In genomic region chr4:138325466-138326076, GRCm38 (mm10) we compare ENCODE assay signal across 8 mouse cellular contexts. TPM values are rescaled to one million over a fixed set of nuclear protein-coding genes. Genes with fewer than 3 reads are reported as not detected.
DNase-seq lines count a peak whose midpoint lies in the region; ATAC-seq lines count a peak whose summit lies in the region.

No protein-coding gene starts in this region.

- H3K9ac ChIP-seq in heart, embryonic 14.5 days (ENCODE audit: low read length): peak overlapping the region; percentile 91
- peak overlapping the region; percentile 96 for H3K9ac ChIP-seq in liver, embryonic 13.5 days
- peak overlapping the region; percentile 92 for H3K9ac ChIP-seq in stomach, embryonic 15.5 days

- no peaks in the 10 kb centered on the region for H3K9me3 ChIP-seq in heart, embryonic 14.5 days (ENCODE audit: control insufficient read depth, low read length)
- H3K9me3 ChIP-seq in liver, embryonic 13.5 days (replicated peaks): no peaks in the 10 kb centered on the region
- H3K9me3 ChIP-seq in stomach, embryonic 15.5 days: no peaks in the 10 kb centered on the region

- DNase-seq in CD8-positive naive resting alpha-beta T cell, adult 2 months (ENCODE audit: low read depth in 2 of 2, low spot score in 2 of 2): peak; percentile 87 to 94
- DNase-seq in c-Kit-negative CD71-positive TER-119-positive erythroid progenitor cells, embryonic 14.5 days (ENCODE audit: low read depth, low spot score): peak; percentile 86
- DNase-seq in fibroblast of lung, adult 2 months (ENCODE audit: low read depth): peak; percentile 76
- DNase-seq in kidney, postnatal 14 days: peak; percentile 98
- DNase-seq in liver, embryonic 13.5 days: peak; percentile 94
- peak; percentile 88 for DNase-seq in neural tube, embryonic 10.5 days (ENCODE audit: extremely low spot score, low spot score)

- ATAC-seq in heart, embryonic 14.5 days (ENCODE audit: insufficient number of reproducible peaks, insufficient read depth, low FRiP score, low read depth): peak; percentile 93
- peak; percentile 93 for ATAC-seq in liver, embryonic 13.5 days (ENCODE audit: low read depth)
- ATAC-seq in stomach, embryonic 15.5 days (ENCODE audit: insufficient read depth, low FRiP score, low read depth): peak; percentile 91

- WGBS in heart, embryonic 14.5 days: 1% methylated on average over 44 of the region's 45 CpGs
- under 1% methylated on average over 45 of the region's 45 CpGs for WGBS in liver, embryonic 13.5 days (ENCODE audit: insufficient replicate concordance)
- WGBS in stomach, embryonic 15.5 days: under 1% methylated on average over 45 of the region's 45 CpGs

- H3K4me1 ChIP-seq in heart, embryonic 14.5 days (ENCODE audit: control insufficient read depth in 2 of 2, insufficient read depth in 2 of 2, low read length in 2 of 2): peaks cover 15 to 49% of the 10 kb centered on the region in 2 experiments
- H3K4me1 ChIP-seq in liver, embryonic 13.5 days (replicated peaks): peaks cover 38% of the 10 kb centered on the region
- peaks cover 20% of the 10 kb centered on the region for H3K4me1 ChIP-seq in stomach, embryonic 15.5 days

- H3K27me3 ChIP-seq in heart, embryonic 14.5 days (ENCODE audit: control insufficient read depth, insufficient read depth, low read length): peaks cover 1% of the 10 kb centered on the region; the same call in 1 of the 2 replicates
- peaks cover 5% of the 10 kb centered on the region; the same call in 1 of the 2 replicates for H3K27me3 ChIP-seq in liver, embryonic 13.5 days
- H3K27me3 ChIP-seq in stomach, embryonic 15.5 days (replicated peaks): no peaks in the 10 kb centered on the region

- peaks cover 2% of the 10 kb centered on the region for H3K36me3 ChIP-seq in heart, embryonic 14.5 days (ENCODE audit: control insufficient read depth, insufficient read depth, low read length)
- no peaks in the 10 kb centered on the region for H3K36me3 ChIP-seq in liver, embryonic 13.5 days
- H3K36me3 ChIP-seq in stomach, embryonic 15.5 days: no peaks in the 10 kb centered on the region

- peak overlapping the region; percentile 62 for H3K4me2 ChIP-seq in heart, embryonic 14.5 days (ENCODE audit: low read length)
- peak overlapping the region; percentile 90 for H3K4me2 ChIP-seq in liver, embryonic 13.5 days
- H3K4me2 ChIP-seq in stomach, embryonic 15.5 days: peak overlapping the region; percentile 69

- H3K27ac ChIP-seq in heart, embryonic 14.5 days (replicated peaks in 1 of 2; ENCODE audit: control insufficient read depth in 1 of 2, insufficient read depth in 1 of 2, low read depth in 2 of 2, low read length in 2 of 2): peak overlapping the region; percentile 95 to 96
- peak overlapping the region; percentile 98 for H3K27ac ChIP-seq in liver, embryonic 13.5 days
- peak overlapping the region; percentile 98 for H3K27ac ChIP-seq in stomach, embryonic 15.5 days

- peak overlapping the region; percentile 68 to 83 for H3K4me3 ChIP-seq in heart, embryonic 14.5 days (ENCODE audit: control insufficient read depth in 1 of 2, insufficient read depth in 1 of 2, low read depth in 1 of 2, low read length in 2 of 2)
- peak overlapping the region; percentile 93 for H3K4me3 ChIP-seq in liver, embryonic 13.5 days (replicated peaks)
- H3K4me3 ChIP-seq in stomach, embryonic 15.5 days (replicated peaks): peak overlapping the region; percentile 92

RNA-seq across cellular contexts. Expression of gene Pink1, which starts 0.5 kb away (rescaled TPM):
- polyA plus RNA-seq in heart, embryonic 14.5 days (2014; fragmentation: Nextera tagmentation; extraction: Ambion mirVana): 43.2 and 50.9 TPM in 2 replicates
- polyA plus RNA-seq in liver, embryonic 13.5 days (2015; fragmentation: Nextera tagmentation; extraction: Ambion mirVana): 25.7 and 26.7 TPM in 2 replicates
- 41.4 and 43.8 TPM in 2 replicates for polyA plus RNA-seq in stomach, embryonic 15.5 days (2015; fragmentation: Nextera tagmentation; extraction: Ambion mirVana)

RNA-seq across cellular contexts. Expression of gene Ddost, which starts 21.0 kb away (rescaled TPM):
- polyA plus RNA-seq in heart, embryonic 14.5 days (2014; fragmentation: Nextera tagmentation; extraction: Ambion mirVana): 267 and 277 TPM in 2 replicates
- polyA plus RNA-seq in liver, embryonic 13.5 days (2015; fragmentation: Nextera tagmentation; extraction: Ambion mirVana): 173 and 182 TPM in 2 replicates
- 396 and 428 TPM in 2 replicates for polyA plus RNA-seq in stomach, embryonic 15.5 days (2015; fragmentation: Nextera tagmentation; extraction: Ambion mirVana)

RNA-seq across cellular contexts. Expression of gene Cda, which starts 42.2 kb away (rescaled TPM):
- polyA plus RNA-seq in heart, embryonic 14.5 days (2014; fragmentation: Nextera tagmentation; extraction: Ambion mirVana): 11.5 and 14.1 TPM in 2 replicates
- 4.7 and 5.2 TPM in 2 replicates for polyA plus RNA-seq in liver, embryonic 13.5 days (2015; fragmentation: Nextera tagmentation; extraction: Ambion mirVana)
- polyA plus RNA-seq in stomach, embryonic 15.5 days (2015; fragmentation: Nextera tagmentation; extraction: Ambion mirVana): 14.5 and 19.3 TPM in 2 replicates

Comparison
In these comparisons a context has a peak if more than half of its experiments do, and no peak if none do; other contexts are left out.
1. Peak in every context shown above with its lines: DNase-seq, ATAC-seq, H3K4me3 ChIP-seq and H3K27ac ChIP-seq.